Mouse (Mus musculus) small intestine, adult 2 months (tissue): ENCODE results near the gene 4933411K16Rik.

Experiments used
- CTCF ChIP-seq: fragments of 200-500 bp; IDR thresholded peaks from 2 replicates; pipeline ENCODE4 v1.5.1; 2012; ENCODE audit warnings: low read depth, mild to moderate bottlenecking, control low read depth, inconsistent platforms, low read length, moderate library complexity, mixed read lengths; ENCODE audit not compliant: insufficient replicate concordance, insufficient read length; ENCODE audit errors: extremely low read depth
- POLR2A ChIP-seq: fragments of 200-500 bp; IDR thresholded peaks from 2 replicates; pipeline ENCODE4 v1.6.1; 2012; ENCODE audit warnings: low read depth, mild to moderate bottlenecking, control low read depth, inconsistent platforms, low read length, moderate library complexity

DNA sequence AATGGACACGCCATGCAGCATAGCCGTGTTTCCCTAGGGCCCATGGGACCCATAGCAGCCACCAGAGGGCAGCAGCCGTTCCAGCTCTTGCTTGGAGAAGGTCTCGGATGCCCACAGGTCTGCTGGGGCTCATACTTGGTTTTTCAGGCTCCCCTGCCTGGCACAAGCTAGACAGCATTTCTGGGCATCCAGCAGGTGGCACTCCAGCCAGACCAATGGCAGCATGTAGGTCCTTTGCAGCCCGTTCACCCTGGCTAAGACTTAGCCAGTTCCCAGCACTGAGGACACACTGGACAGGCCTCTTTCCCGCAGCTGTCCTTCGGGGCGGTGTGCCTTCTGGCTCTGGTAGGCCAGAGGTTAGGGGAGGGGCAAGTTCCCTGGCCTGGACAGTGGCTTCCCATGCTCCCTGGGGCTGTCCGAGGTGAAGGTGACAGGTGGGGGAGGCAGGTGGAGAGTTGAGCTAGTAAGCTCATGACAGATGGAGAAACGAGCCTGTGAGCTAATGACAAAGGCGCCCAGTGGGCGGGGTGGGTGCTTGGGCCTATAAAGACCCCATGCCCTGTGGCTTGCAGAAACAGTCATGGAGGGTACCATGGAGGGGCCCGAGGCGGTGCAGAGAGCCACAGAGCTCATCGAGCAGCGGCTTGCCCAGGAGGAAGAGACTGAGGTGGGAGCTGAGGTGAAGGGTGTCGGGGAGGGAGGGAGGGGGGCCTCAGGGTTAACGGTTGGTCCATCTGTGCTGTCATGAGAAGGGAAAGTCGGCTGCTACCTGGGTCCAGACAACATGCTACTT is 16.4 kb upstream of the 4933411K16Rik start, which contains the start of gene Ankrd2:
- TF ChIP-seq POLR2A = peak; percentile 29; the same call in 1 of the 2 replicates
- TF ChIP-seq CTCF = peak; percentile 88
